Mouse (Mus musculus) bone marrow macrophage, adult 2 months (primary cell): ENCODE measurements around the gene Hist1h3g. TPM values are rescaled to one million over a fixed set of nuclear protein-coding genes. Genes with fewer than 3 reads are reported as not detected.

Experiments
- H3K27ac ChIP-seq: 2 replicates; pipeline ENCODE4 v1.5.1; 2012; ENCODE audit warnings: low read depth, low read length; ENCODE audit not compliant: insufficient read depth
- H3K4me1 ChIP-seq: 2 replicates; pipeline ENCODE4 v1.6.1; 2012; ENCODE audit warnings: low read length; ENCODE audit not compliant: control insufficient read depth, insufficient read depth
- H3K4me3 ChIP-seq: 2 replicates; pipeline ENCODE4 v1.5.1; 2012; ENCODE audit warnings: mild to moderate bottlenecking, low read length, moderate library complexity; ENCODE audit not compliant: insufficient read depth
- CTCF ChIP-seq: IDR thresholded peaks from 2 replicates; pipeline ENCODE4 v1.5.1; 2012; ENCODE audit warnings: low read depth, mild to moderate bottlenecking, low read length, moderate library complexity
- POLR2A ChIP-seq: IDR thresholded peaks from 2 replicates; pipeline ENCODE4 v1.6.1; 2012; ENCODE audit warnings: mild to moderate bottlenecking, low read depth, low read length, borderline replicate concordance
- polyA plus RNA-seq: library from polyadenylated mRNA; stranded (reverse); fragments of >200 nt; gene quantifications from 2 replicates; pipeline ENCODE4 v1.2.4, GENCODE M21; 2012; ENCODE audit not compliant: missing spikeins, insufficient read depth, insufficient read length

Hist1h3g gene
- polyA plus RNA-seq, 1 experiment: not detected

GRCm38 (mm10) chr13:23500424-23501200 lies 34.6 kb upstream of the Hist1h3g start:
- Histone ChIP-seq H3K4me1 (peaks cover 17% of the 10 kb centered on the region), H3K4me3 (no peak overlapping the region)
- TF ChIP-seq CTCF: no peak
- no peak for TF ChIP-seq POLR2A

DNA sequence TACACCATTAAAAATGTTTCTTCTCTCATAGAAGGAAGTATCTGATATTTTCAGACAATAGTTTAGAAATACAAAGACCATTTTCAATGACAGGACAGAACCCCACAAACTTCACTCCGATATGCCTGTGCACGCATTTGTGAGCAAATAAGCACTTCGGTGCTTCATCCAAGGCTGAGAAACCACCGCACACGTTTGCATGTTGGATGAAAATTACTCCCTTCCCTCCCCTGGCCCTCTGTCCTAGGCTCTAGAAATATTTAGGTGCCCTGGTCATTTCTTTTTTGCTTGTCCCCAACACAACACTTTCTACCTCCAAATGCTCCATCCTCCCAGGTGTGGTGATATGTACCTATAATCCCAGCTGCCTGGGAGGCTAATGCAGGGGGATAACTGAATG lies 33.7 kb upstream of the Hist1h3g start:
- H3K4me1 ChIP-seq: peaks cover 17% of the 10 kb centered on the region
- no peak overlapping the region for H3K4me3 ChIP-seq
- no peak for TF ChIP-seq POLR2A
- no peak for TF ChIP-seq CTCF
- no peak overlapping the region for H3K27ac ChIP-seq

More at GRCm38 (mm10) chr13:23500424-23501200, 34.6 kb upstream of the Hist1h3g start:
- H3K27ac ChIP-seq: no peak overlapping the region

GRCm38 (mm10) chr13:23502031-23502567 lies 33.1 kb upstream of the Hist1h3g start:
- Histone ChIP-seq H3K4me3 (no peak overlapping the region), H3K27ac (no peak overlapping the region), H3K4me1 (peaks cover 13% of the 10 kb centered on the region)
- TF ChIP-seq CTCF: no peak
- TF ChIP-seq POLR2A: no peak

GRCm38 (mm10) chr13:23502916-23503315 lies 32.3 kb upstream of the Hist1h3g start:
- Histone ChIP-seq H3K27ac (no peak overlapping the region), H3K4me1 (peaks cover 12% of the 10 kb centered on the region), H3K4me3 (no peak overlapping the region)
- TF ChIP-seq CTCF (no peak), POLR2A (no peak)

DNA sequence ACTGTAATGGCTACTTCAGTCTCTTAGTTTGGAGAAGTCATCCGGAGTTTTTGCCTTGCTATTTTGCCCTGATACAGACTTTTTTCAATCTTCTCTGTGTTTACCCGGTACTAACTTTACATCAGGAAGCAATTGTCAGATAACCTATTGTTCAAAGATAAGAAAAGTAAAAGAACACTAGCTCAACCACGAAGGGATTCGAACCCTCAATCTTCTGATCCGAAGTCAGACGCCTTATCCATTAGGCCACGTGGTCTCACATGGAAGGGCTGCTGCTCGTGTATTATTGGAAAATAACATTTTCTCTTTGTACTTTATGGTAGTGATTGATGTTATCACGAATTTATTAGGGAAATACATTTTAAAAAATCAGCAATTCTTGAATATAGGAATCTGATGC lies 31.4 kb upstream of the Hist1h3g start:
- Histone ChIP-seq H3K4me3 (no peak overlapping the region), H3K27ac (no peak overlapping the region), H3K4me1 (peaks cover 12% of the 10 kb centered on the region)
- TF ChIP-seq CTCF (no peak), POLR2A (no peak)

DNA sequence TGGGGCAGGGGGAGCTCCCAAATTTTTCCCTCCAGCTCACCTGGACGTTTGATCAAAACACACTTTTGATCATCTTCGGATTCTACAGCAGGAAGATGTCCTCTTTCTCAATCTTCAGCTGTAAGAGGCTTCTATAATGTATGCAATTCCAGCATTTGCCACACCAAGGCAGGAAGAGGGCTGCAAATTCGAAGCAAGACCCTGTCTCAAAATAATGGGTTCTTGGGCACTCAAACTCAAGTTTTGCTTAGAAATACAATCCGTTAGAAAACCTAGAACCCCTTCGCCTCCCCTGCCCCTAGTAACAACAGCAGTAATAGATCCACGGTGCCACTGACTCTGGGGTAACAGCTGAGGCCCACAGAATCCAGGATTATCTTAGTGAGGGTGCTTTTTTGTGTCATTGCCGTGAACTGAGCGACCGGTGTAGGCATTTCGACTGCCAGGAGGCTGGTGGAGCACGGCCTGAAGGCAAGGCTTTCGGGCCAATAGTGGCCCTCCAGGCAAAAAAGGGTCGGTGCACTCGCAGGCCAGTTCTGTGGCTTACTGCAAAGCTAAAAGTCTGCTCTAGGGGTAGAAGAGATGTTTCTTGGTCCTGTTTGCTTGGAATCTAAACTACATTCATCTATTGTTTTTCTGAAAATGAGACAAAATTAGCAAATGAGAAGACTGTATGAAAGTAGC lies 29.4 kb upstream of the Hist1h3g start:
- Histone ChIP-seq H3K4me3 (no peak overlapping the region), H3K4me1 (peaks cover 14% of the 10 kb centered on the region), H3K27ac (no peak overlapping the region)
- TF ChIP-seq POLR2A (no peak), CTCF (no peak)

- Histone ChIP-seq H3K4me1 (peaks cover 14% of the 10 kb centered on the region), H3K27ac (no peak overlapping the region), H3K4me3 (no peak overlapping the region)
- TF ChIP-seq POLR2A: no peak
- no peak for TF ChIP-seq CTCF
These were observed 28.9 kb upstream of the Hist1h3g start for GRCm38 (mm10) chr13:23506351-23506750.

GRCm38 (mm10) chr13:23506819-23507515 lies 28.3 kb upstream of the Hist1h3g start:
- Histone ChIP-seq H3K4me3 (no peak overlapping the region), H3K4me1 (peaks cover 9% of the 10 kb centered on the region), H3K27ac (no peak overlapping the region)
- TF ChIP-seq POLR2A: no peak
- no peak for TF ChIP-seq CTCF

- TF ChIP-seq CTCF (no peak), POLR2A (no peak)
- H3K4me1 ChIP-seq: peaks cover 2% of the 10 kb centered on the region
- no peak overlapping the region for H3K27ac ChIP-seq
- no peak overlapping the region for H3K4me3 ChIP-seq
These were observed 25.1 kb upstream of the Hist1h3g start for GRCm38 (mm10) chr13:23510127-23510526.
